Mouse (Mus musculus) megakaryocyte, embryonic 14.5 days (primary cell): ENCODE measurements around the gene Lrrc1. TPM values are rescaled to one million over a fixed set of nuclear protein-coding genes. Genes with fewer than 3 reads are reported as not detected.

Experiments
- H3K27me3 ChIP-seq: replicated peaks from 2 replicates; pipeline ENCODE3; 2012; ENCODE audit warnings: inconsistent platforms
- H3K36me3 ChIP-seq: replicated peaks from 2 replicates; pipeline ENCODE3; 2012; ENCODE audit warnings: low read length, inconsistent platforms, mixed read lengths
- H3K4me1 ChIP-seq: 2 replicates; pipeline ENCODE4 v1.6.1; 2012; ENCODE audit warnings: inconsistent platforms
- H3K4me3 ChIP-seq: replicated peaks from 2 replicates; pipeline ENCODE3; 2012; ENCODE audit warnings: moderate library complexity, mild to moderate bottlenecking, inconsistent platforms
- H3K9me3 ChIP-seq: 2 replicates; pipeline ENCODE4 v1.6.1; 2012; ENCODE audit warnings: inconsistent platforms
- FLI1 ChIP-seq: IDR thresholded peaks from 2 replicates; pipeline ENCODE4 v1.6.1; 2012; ENCODE audit warnings: low read length, inconsistent platforms, mixed read lengths
- GATA1 ChIP-seq: IDR thresholded peaks from 3 replicates; pipeline ENCODE4 v1.6.1; 2012; ENCODE audit warnings: mixed read lengths, low read length, inconsistent platforms, borderline replicate concordance
- polyA plus RNA-seq: library from polyadenylated mRNA; stranded (reverse); fragments of >175 nt; gene quantifications from 2 replicates; pipeline ENCODE4 v1.2.3, GENCODE M21; 2012; ENCODE audit warnings: low replicate concordance; ENCODE audit not compliant: insufficient read depth

Gene Lrrc1
- polyA plus RNA-seq, 1 experiment = 9.3 TPM

DNA sequence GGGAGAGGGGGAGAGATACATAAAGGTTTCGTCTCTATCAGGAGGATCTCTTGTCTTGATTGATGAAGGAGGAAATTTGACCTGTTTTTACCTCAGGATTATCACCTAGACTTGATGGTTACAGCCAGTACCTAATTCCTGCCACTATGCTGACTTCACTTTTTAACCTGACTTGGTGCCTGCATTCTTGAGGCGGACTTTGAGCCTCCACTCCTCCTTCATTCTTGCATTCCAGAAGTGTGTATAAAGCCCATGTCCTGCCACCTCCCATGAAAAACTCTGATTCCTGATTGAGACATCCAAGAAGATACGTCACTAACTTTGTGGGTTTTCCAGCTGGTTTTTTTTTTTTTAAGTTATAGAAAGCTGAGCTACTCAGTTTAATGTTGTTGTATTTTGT, 1.3 kb upstream of the Lrrc1 start:
- Histone ChIP-seq H3K36me3 (no peaks in the 10 kb centered on the region), H3K4me1 (peaks cover 26% of the 10 kb centered on the region), H3K27me3 (peaks cover 39% of the 10 kb centered on the region), H3K4me3 (no peak overlapping the region), H3K9me3 (no peaks in the 10 kb centered on the region)
- no peak for TF ChIP-seq FLI1
- no peak for TF ChIP-seq GATA1

DNA sequence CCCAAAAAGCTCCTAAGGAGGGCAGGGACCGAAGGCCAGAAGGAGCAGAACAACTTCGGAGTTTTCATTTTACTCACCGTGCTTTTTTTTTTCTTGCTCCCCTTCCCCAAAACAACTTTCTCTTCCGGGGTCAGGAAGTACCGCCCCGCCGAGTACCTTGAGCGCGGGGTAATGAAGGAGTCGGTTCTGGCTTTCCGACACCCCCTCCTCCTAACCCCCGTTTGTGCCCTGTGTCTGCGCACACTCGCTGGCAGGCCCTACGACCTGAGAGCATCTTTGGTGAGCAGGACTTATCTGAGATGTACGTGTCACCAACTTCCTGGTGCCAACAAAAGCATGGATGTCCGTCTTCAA, 375 bp upstream of the Lrrc1 start:
- Histone ChIP-seq H3K4me1 (peaks cover 24% of the 10 kb centered on the region), H3K36me3 (no peaks in the 10 kb centered on the region), H3K9me3 (no peaks in the 10 kb centered on the region), H3K27me3 (peaks cover 39% of the 10 kb centered on the region), H3K4me3 (peak overlapping the region; percentile 100)
- TF ChIP-seq GATA1 (no peak), FLI1 (no peak)

DNA sequence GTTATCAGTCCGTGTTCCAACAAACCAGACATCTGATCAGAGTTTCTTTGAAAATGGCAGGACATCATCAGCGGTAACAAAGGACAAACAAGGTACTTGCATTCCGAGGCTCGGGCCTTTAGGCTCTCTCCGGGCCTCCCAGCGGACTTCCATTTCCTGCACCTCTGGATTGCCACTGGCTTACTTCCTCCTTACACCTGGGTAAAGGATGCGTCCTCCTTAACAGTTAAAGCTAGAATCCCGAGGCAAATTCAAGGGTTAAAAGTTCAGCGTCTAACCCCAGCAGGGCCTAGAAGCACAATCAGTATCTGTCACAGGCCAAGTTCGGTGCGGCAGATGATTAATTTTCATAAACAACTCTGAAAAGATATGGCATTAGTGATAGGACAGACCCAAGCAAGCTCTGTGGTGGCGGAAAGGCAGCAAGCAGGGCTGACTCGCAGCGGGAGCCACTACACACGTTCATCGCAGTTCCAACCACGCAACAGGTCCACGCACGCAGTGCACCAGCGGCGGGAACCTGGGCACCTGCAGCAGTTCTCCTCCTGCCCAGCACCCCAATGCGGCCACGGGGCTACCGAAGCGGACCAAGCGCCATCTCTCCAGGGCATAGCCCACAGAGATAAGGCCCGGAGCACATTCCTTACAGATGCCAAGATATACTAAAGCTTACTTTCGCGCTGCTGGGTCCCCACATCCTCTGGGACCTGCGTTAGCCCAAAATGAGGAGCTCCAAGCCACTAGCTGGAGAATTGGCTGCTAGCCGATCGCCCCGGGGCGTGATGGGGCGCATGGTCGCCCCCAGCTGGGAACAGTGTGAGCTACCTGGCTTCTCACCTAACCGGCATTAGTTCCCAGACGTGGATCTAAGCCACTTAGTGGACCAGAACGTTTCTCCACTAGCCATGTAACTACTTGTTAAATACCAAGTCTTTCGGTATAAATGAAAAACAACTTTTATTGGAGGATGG, 1.0 kb downstream of the Lrrc1 start:
- Histone ChIP-seq H3K27me3 (peaks cover 37% of the 10 kb centered on the region), H3K4me1 (peaks cover 27% of the 10 kb centered on the region), H3K9me3 (no peaks in the 10 kb centered on the region), H3K4me3 (peak overlapping the region; percentile 100), H3K36me3 (no peaks in the 10 kb centered on the region)
- TF ChIP-seq GATA1 (no peak), FLI1 (no peak)

DNA sequence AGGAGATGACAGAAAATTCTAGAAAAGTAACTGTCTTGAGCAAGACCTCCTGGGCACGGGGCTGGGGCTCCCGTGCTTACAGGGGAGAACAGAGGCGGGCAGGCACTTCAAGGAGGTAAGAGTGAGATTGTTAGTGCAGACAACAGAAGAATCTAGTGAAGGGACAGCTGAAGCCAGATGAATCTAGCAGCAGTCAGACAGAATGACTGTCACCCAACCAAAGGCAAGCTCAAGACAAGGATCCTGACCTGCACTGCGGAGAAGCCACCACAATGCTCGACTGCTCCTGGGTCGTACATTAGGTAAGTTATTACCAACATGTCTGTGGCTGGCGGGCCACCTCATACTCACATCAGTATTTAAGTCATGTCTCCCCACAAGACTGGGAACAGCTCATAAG, 3.1 kb downstream of the Lrrc1 start:
- H3K4me3 ChIP-seq = no peak overlapping the region
- peaks cover 42% of the 10 kb centered on the region for H3K4me1 ChIP-seq
- H3K9me3 ChIP-seq = no peaks in the 10 kb centered on the region
- no peak for TF ChIP-seq GATA1
- no peak for TF ChIP-seq FLI1
- H3K27me3 ChIP-seq = peaks cover 36% of the 10 kb centered on the region
- H3K36me3 ChIP-seq = no peaks in the 10 kb centered on the region

DNA sequence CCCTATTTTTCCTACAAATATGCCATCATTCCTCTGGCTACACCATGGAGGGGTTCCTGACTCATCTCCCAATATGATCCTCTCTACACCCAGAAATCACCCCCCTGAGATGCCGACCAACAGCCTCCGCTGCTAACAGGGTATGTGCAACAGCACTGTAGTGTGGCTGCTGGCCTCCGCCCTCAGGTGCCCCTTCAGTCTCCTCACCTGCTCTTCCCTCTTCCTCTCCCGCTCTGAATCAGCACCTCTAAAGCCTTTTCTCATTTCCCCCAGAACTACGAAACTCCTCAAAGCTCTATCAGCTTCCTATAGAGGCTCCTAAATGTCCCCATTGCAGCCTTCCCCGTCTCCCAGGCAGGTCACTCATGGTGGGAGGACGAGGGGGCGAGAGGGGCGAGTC, 5.4 kb downstream of the Lrrc1 start:
- H3K4me3 ChIP-seq = no peak overlapping the region
- peaks cover 45% of the 10 kb centered on the region for H3K4me1 ChIP-seq
- peaks cover 22% of the 10 kb centered on the region for H3K27me3 ChIP-seq
- no peaks in the 10 kb centered on the region for H3K9me3 ChIP-seq
- TF ChIP-seq GATA1 (no peak), FLI1 (no peak)
- H3K36me3 ChIP-seq = no peaks in the 10 kb centered on the region

DNA sequence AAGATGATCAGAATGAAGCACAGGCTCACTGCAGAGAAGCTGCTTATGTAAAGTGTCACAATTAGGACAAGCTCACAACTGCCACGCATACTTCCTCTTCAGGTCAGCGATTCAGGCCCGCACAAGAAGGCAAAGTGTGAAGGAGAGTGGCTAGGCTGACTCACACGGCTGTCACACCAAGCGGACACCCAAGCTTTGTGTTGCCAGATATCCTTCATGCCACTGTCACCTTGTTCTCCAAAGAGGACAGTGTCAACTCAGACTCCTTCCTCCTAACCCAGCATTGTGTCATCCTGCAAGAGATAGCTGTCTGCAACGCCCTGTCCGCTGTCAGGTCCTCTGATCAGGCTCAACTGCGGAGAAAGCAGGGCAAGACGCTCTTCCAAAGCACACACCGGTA, 7.3 kb downstream of the Lrrc1 start:
- TF ChIP-seq GATA1 (no peak), FLI1 (no peak)
- peaks cover 37% of the 10 kb centered on the region for H3K4me1 ChIP-seq
- no peaks in the 10 kb centered on the region for H3K36me3 ChIP-seq
- peak overlapping the region; percentile 54 for H3K4me3 ChIP-seq
- H3K27me3 ChIP-seq = peaks cover 8% of the 10 kb centered on the region
- no peaks in the 10 kb centered on the region for H3K9me3 ChIP-seq

DNA sequence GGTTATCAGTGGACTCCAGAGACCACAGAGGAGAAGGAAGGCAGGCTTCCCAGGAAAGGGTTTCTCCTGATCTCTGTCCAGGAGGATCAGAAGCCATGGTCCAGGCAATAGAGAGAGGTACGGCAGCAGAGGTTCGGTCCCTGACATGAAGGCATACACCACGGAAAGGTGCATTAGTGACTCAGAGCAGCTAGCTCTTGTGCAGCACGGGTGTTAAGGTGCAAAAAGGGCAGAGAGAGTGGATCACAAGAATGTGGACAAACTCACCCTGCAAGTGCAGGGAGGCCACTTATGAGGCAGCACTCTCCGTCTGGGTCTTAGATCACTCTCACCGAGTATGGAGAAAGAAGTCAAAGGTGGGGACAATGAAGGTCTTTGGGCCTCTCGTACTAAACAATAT, 7.8 kb downstream of the Lrrc1 start:
- H3K4me3 ChIP-seq = peak overlapping the region; percentile 44
- no peaks in the 10 kb centered on the region for H3K9me3 ChIP-seq
- peaks cover 6% of the 10 kb centered on the region for H3K27me3 ChIP-seq
- H3K36me3 ChIP-seq = no peaks in the 10 kb centered on the region
- no peak for TF ChIP-seq GATA1
- TF ChIP-seq FLI1 = no peak
- H3K4me1 ChIP-seq = peaks cover 34% of the 10 kb centered on the region

DNA sequence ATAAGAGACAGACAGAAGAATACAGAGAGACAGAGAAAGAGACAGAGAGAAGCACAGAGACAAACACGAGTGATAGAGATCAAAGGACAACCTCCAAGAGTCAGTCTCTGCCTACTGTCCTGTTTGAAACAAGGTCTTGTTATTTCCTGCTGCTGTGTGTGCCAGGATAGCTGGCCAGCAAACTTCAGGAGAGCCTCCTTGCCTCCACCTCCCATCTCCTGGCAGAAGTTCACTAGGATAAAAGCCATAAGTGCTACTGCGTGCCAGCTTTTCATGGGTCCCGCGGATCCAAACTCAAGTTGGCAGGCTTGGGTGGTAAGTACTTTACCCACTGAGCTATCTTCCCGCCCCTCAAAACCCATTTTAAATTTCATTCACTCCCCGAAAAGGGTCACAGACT, 8.4 kb downstream of the Lrrc1 start:
- Histone ChIP-seq H3K4me1 (peaks cover 34% of the 10 kb centered on the region), H3K9me3 (no peaks in the 10 kb centered on the region), H3K27me3 (peaks cover 3% of the 10 kb centered on the region), H3K36me3 (no peaks in the 10 kb centered on the region), H3K4me3 (no peak overlapping the region)
- no peak for TF ChIP-seq FLI1
- no peak for TF ChIP-seq GATA1

DNA sequence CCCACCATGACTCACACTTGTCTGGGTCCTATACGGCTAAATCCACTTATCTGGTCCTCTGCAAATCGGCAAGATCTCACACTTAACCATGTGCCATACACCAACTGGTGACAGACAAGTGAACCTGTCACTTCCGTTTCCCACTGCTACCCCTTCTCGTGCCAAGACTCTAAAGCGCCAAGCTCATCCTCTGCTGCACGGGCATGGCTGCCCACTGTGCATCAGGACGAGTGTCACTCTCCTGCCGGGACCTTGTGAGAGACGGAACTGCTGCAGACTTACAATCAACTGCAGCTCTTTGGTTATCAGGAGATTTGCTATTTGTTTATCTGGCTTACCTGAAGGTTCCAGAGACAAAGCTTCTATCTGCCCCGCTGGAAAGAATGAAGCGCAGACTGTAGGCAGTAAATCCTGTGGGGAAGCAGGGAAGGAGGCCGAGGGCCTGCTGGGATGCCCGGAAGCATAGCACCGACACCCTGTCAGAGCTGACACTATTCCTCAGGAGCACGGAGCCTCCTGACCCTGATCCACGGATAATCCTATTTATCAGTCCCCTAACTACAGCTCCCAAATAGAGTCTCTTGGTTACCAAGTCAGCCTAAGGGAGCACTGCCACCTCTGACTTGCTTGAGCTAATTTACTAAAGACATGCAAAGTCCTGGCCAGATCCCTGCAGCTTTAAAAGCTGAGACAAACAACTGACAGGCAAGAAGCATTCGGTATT, 9.5 kb downstream of the Lrrc1 start:
- Histone ChIP-seq H3K9me3 (no peaks in the 10 kb centered on the region), H3K4me1 (peaks cover 40% of the 10 kb centered on the region), H3K4me3 (no peak overlapping the region), H3K36me3 (no peaks in the 10 kb centered on the region), H3K27me3 (peaks cover 3% of the 10 kb centered on the region)
- no peak for TF ChIP-seq GATA1
- no peak for TF ChIP-seq FLI1
